Comparison of ENCODE assay signal across 11 mouse cellular contexts in genomic region chr2:152928219-152928987, GRCm38 (mm10). TPM values are rescaled to one million over a fixed set of nuclear protein-coding genes. Genes with fewer than 3 reads are reported as not detected.
DNase-seq lines count a peak whose midpoint lies in the region; ATAC-seq and TF ChIP-seq lines count a peak whose summit lies in the region.
"Had no signal": no experiment of that assay in that cellular context is flagged by ENCODE, and none has a peak within 500 bp of the region (broad histone marks: within the 10 kb centered on the region; RNA-seq: fewer than 3 reads in every experiment).

No protein-coding gene starts in this region.

- ATAC-seq in lung, embryonic 14.5 days (ENCODE audit: insufficient read depth): no peak
- ATAC-seq in liver, embryonic 11.5 days (replicated peaks; ENCODE audit: low FRiP score): no peak

- peaks cover 14% of the 10 kb centered on the region; the same call in 1 of the 2 replicates for H3K4me1 ChIP-seq in lung, embryonic 14.5 days (ENCODE audit: insufficient read depth)
- H3K4me1 ChIP-seq in brown adipose tissue, adult 24 weeks (ENCODE audit: control insufficient read depth, insufficient read depth, insufficient read length, low read length): peaks cover 9% of the 10 kb centered on the region; the same call in 1 of the 2 replicates
- H3K4me1 ChIP-seq in liver, embryonic 11.5 days (replicated peaks; ENCODE audit: control insufficient read depth, insufficient read depth, low read length): no peaks in the 10 kb centered on the region; the same call in 1 of the 2 replicates
- no peaks in the 10 kb centered on the region for H3K4me1 ChIP-seq in thymus, adult 2 months (replicated peaks; ENCODE audit: control insufficient read depth, insufficient read depth, low read length)
- H3K4me1 ChIP-seq: midbrain, embryonic 12.5 days had no signal

- peak overlapping the region; percentile 70; the same call in 1 of the 2 replicates for H3K27ac ChIP-seq in lung, embryonic 14.5 days (ENCODE audit: low read depth)
- peak overlapping the region; percentile 61 for H3K27ac ChIP-seq in brown adipose tissue, adult 24 weeks (replicated peaks; ENCODE audit: low read depth, low read length)
- peak overlapping the region; percentile 2; the same call in 1 of the 2 replicates for H3K27ac ChIP-seq in liver, embryonic 11.5 days (ENCODE audit: low read depth, low read length)
- no peak overlapping the region for H3K27ac ChIP-seq in thymus, adult 2 months (ENCODE audit: control insufficient read depth, insufficient read depth, low read length)
- H3K27ac ChIP-seq: hindbrain, embryonic 12.5 days; midbrain, embryonic 12.5 days had no signal

- TF ChIP-seq CTCF in lung, embryonic 14.5 days (IDR thresholded peaks at IDR 0.05; ENCODE audit: low read depth): no peak
- no peak for TF ChIP-seq CTCF in thymus, adult 2 months (IDR thresholded peaks at IDR 0.05; ENCODE audit: borderline replicate concordance, control insufficient read depth, extremely low read depth, insufficient read depth, low read length, poor library complexity)

- no peak overlapping the region for H3K4me3 ChIP-seq in lung, embryonic 14.5 days (ENCODE audit: low read depth, low read length)
- no peak overlapping the region for H3K4me3 ChIP-seq in brown adipose tissue, adult 24 weeks (ENCODE audit: insufficient read depth, low read depth, low read length)
- no peak overlapping the region for H3K4me3 ChIP-seq in liver, embryonic 11.5 days (ENCODE audit: low read depth, low read length)
- no peak overlapping the region for H3K4me3 ChIP-seq in thymus, adult 2 months (ENCODE audit: control insufficient read depth, insufficient read depth, low read length)
- H3K4me3 ChIP-seq: hindbrain, embryonic 12.5 days; midbrain, embryonic 12.5 days had no signal

- no peak for TF ChIP-seq POLR2A in thymus, adult 2 months (IDR thresholded peaks at IDR 0.05; ENCODE audit: control insufficient read depth, extremely low read depth, insufficient read depth, low read length, poor library complexity)

- H3K9ac ChIP-seq in lung, embryonic 14.5 days: no peak overlapping the region
- no peak overlapping the region for H3K9ac ChIP-seq in liver, embryonic 11.5 days (ENCODE audit: low read depth, low read length)
- H3K9ac ChIP-seq: hindbrain, embryonic 12.5 days; midbrain, embryonic 12.5 days had no signal

- WGBS in lung, embryonic 14.5 days: 38% methylated on average over 14 of the region's 14 CpGs
- WGBS in liver, embryonic 11.5 days: 49% methylated on average over 14 of the region's 14 CpGs
- 87% methylated on average over 14 of the region's 14 CpGs for WGBS in thymus, adult 2 months

- no peaks in the 10 kb centered on the region for H3K27me3 ChIP-seq in lung, embryonic 14.5 days (ENCODE audit: insufficient read depth, low read length)
- no peaks in the 10 kb centered on the region for H3K27me3 ChIP-seq in liver, embryonic 11.5 days (replicated peaks; ENCODE audit: control insufficient read depth, insufficient read depth, low read length)
- H3K27me3 ChIP-seq in thymus, adult 2 months (ENCODE audit: control insufficient read depth, insufficient read depth, low read length): no peaks in the 10 kb centered on the region

- no peak overlapping the region for H3K4me2 ChIP-seq in lung, embryonic 14.5 days
- no peak overlapping the region for H3K4me2 ChIP-seq in liver, embryonic 11.5 days
- H3K4me2 ChIP-seq: hindbrain, embryonic 12.5 days; midbrain, embryonic 12.5 days had no signal

- no peaks in the 10 kb centered on the region for H3K36me3 ChIP-seq in lung, embryonic 14.5 days (ENCODE audit: insufficient read depth)
- H3K36me3 ChIP-seq in liver, embryonic 11.5 days (ENCODE audit: control insufficient read depth, insufficient read depth, low read length): no peaks in the 10 kb centered on the region
- H3K36me3 ChIP-seq in thymus, adult 2 months (ENCODE audit: control insufficient read depth, insufficient read depth, low read length): no peaks in the 10 kb centered on the region
- H3K36me3 ChIP-seq: hindbrain, embryonic 12.5 days; midbrain, embryonic 12.5 days had no signal

- DNase-seq in gastrocnemius, postnatal 25 days: peak; percentile 40
- DNase-seq in gastrocnemius, adult 8-10 months (ENCODE audit: low spot score in 2 of 2): no peak
- peak; percentile 43 for DNase-seq in lung, embryonic 14.5 days
- DNase-seq in lung, postnatal 25 days (ENCODE audit: low spot score): no peak
- no peak for DNase-seq in liver, embryonic 11.5 days (ENCODE audit: low spot score)
- DNase-seq in thymus, adult 2 months: no peak
- DNase-seq in retina, embryonic 14.5 days (ENCODE audit: low spot score): no peak
- DNase-seq: embryo, embryonic 11 days had no signal

- no peaks in the 10 kb centered on the region for H3K9me3 ChIP-seq in lung, embryonic 14.5 days (ENCODE audit: low read depth, low read length)
- no peaks in the 10 kb centered on the region for H3K9me3 ChIP-seq in liver, embryonic 11.5 days (ENCODE audit: control insufficient read depth, low read length)
- H3K9me3 ChIP-seq: hindbrain, embryonic 12.5 days; midbrain, embryonic 12.5 days had no signal

RNA-seq across cellular contexts. Expression of gene Foxs1, which starts 4.6 kb away (rescaled TPM):
- 1 to 10 TPM; 1.8 to 2.4 TPM for total RNA-seq in gastrocnemius, postnatal 25 days (2021)
- total RNA-seq in gastrocnemius, adult 8-10 months (2022): under 1 TPM; 0.24 to 0.94 (median 0.51) TPM
- polyA plus RNA-seq in lung, embryonic 14.5 days (2014; fragmentation: Nextera tagmentation; extraction: Ambion mirVana): 3.9 and 4.8 TPM in 2 replicates
- 1.1 and 2.6 TPM in 2 replicates for polyA plus RNA-seq in brown adipose tissue, adult 24 weeks (2012; ENCODE audit: insufficient read depth, insufficient read length, missing spikeins)
- 0.21 and 0.36 TPM in 2 replicates for polyA plus RNA-seq in liver, embryonic 11.5 days (2014; fragmentation: Nextera tagmentation; extraction: Ambion mirVana)
- 7.7 and 8.6 TPM in 2 replicates for polyA plus RNA-seq in thymus, adult 2 months (2012; rRNA removed)

RNA-seq across cellular contexts. Expression of gene Mylk2, which starts 17.3 kb away (rescaled TPM):
- total RNA-seq in gastrocnemius, postnatal 25 days (2021): 100 to 1,000 TPM; 290 to 471 TPM
- 100 to 1,000 TPM; 731 to 847 (median 747) TPM for total RNA-seq in gastrocnemius, adult 8-10 months (2022)
- polyA plus RNA-seq in lung, embryonic 14.5 days (2014; fragmentation: Nextera tagmentation; extraction: Ambion mirVana): not detected in 2 replicates
- polyA plus RNA-seq in brown adipose tissue, adult 24 weeks (2012; ENCODE audit: insufficient read depth, insufficient read length, missing spikeins): 4.3 and 6.2 TPM in 2 replicates
- not detected in 2 replicates for polyA plus RNA-seq in liver, embryonic 11.5 days (2014; fragmentation: Nextera tagmentation; extraction: Ambion mirVana)
- polyA plus RNA-seq in thymus, adult 2 months (2012; rRNA removed): 0.20 and 0.34 TPM in 2 replicates
- polyA plus RNA-seq: hindbrain, embryonic 12.5 days; midbrain, embryonic 12.5 days had no signal

RNA-seq across cellular contexts. Expression of gene Dusp15, which starts 23.1 kb away (rescaled TPM):
- total RNA-seq in gastrocnemius, postnatal 25 days (2021): 1 to 10 TPM; 1.1 to 1.5 TPM
- under 1 TPM in 3 of 4 experiments, not detected in 1; 0.16 to 0.62 (median 0.39) TPM for total RNA-seq in gastrocnemius, adult 8-10 months (2022)
- 0.14 TPM in 1 of 2 replicates, not detected in the other for polyA plus RNA-seq in lung, embryonic 14.5 days (2014; fragmentation: Nextera tagmentation; extraction: Ambion mirVana)
- not detected in 2 replicates for polyA plus RNA-seq in brown adipose tissue, adult 24 weeks (2012; ENCODE audit: insufficient read depth, insufficient read length, missing spikeins)
- not detected in 2 replicates for polyA plus RNA-seq in liver, embryonic 11.5 days (2014; fragmentation: Nextera tagmentation; extraction: Ambion mirVana)
- 3.8 and 5.7 TPM in 2 replicates for polyA plus RNA-seq in thymus, adult 2 months (2012; rRNA removed)

RNA-seq across cellular contexts. Expression of gene Ttll9, which starts 33.9 kb away (rescaled TPM):
- total RNA-seq in gastrocnemius, postnatal 25 days (2021): not detected
- total RNA-seq in gastrocnemius, adult 8-10 months (2022): not detected
- 0.20 and 0.59 TPM in 2 replicates for polyA plus RNA-seq in lung, embryonic 14.5 days (2014; fragmentation: Nextera tagmentation; extraction: Ambion mirVana)
- polyA plus RNA-seq in brown adipose tissue, adult 24 weeks (2012; ENCODE audit: insufficient read depth, insufficient read length, missing spikeins): not detected in 2 replicates
- polyA plus RNA-seq in liver, embryonic 11.5 days (2014; fragmentation: Nextera tagmentation; extraction: Ambion mirVana): 0.35 and 0.62 TPM in 2 replicates
- polyA plus RNA-seq in thymus, adult 2 months (2012; rRNA removed): 2.0 and 2.1 TPM in 2 replicates

Comparison
In these comparisons a context has a peak if more than half of its experiments do, and no peak if none do; other contexts are left out.
1. DNase-seq: peak in gastrocnemius, postnatal 25 days (single experiment) and lung, embryonic 14.5 days (single experiment); none in gastrocnemius, adult 8-10 months (0 of 2), lung, postnatal 25 days (single experiment), liver, embryonic 11.5 days (single experiment), thymus, adult 2 months (single experiment) and retina, embryonic 14.5 days (single experiment).